Mouse (Mus musculus): ENCODE results near the gene Spata1. TPM values are rescaled to one million over a fixed set of nuclear protein-coding genes. Genes with fewer than 3 reads are reported as not detected.

Spata1 gene
- polyA plus RNA-seq (2012; rRNA removed; ENCODE audit: low replicate concordance): 1.1 and 1.7 TPM in 2 replicates

GRCm38 (mm10) chr3:146499431-146500002 is at the start of gene Spata1, which contains the start of gene Gng5:
Spata1 (minus strand) TSS chr3:146499753.
Gng5 (plus strand) TSS chr3:146499807.

DNA sequence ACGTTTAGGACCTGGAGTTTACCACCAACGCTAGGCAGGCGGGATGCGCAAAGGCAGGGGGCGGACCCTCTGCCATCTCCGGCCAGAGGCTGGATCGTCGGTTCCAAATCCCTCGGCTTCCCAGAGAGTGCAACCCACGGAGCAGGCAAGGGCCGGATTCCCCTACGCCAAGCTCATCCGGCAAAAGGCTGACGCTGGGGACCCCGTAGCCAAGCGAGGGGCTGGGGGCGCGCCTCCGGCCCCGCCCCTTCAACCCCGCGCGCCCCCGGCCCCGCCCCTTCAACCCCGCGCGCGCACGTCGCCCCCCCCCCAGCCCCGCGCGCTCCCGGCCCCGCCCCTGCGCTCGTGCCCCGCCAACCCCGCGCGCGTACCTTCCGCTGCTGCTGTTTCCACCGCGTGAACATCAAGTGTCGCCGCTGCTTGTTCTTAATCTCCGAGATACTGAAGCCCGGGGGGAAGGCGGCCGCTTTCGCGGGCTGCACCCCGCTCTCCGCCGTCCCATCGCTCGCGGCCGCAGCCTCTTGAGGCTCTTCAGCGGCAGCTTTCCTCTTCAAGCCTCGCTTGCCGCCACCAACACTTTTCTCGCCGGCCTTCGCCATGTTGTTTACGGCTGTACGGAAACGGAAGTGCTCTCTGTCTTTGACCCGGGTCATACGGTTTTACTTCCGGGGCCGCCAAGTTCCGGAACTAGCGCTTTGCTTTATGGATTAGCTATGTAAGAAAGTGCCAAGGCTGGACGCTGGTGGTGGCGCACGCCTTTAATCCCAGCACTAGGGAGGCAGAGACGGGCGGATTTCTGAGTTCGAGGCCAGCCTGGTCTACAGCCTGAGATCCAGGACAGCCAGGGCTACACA is 21.5 kb upstream of the Spata1 start, which contains the start of gene Rpf1:
Gene Rpf1 (minus strand): TSS at position 632 of the 854 bp plus-strand sequence.

GRCm38 (mm10) chr3:146449745-146450250 is 49.8 kb downstream of the Spata1 start, which contains the start of gene Ctbs:
Ctbs (plus strand) TSS chr3:146449795.

Other genes with a start within 250 kb of the Spata1 start
- 1.6 and 6.6 TPM in 2 replicates for gene Ssx2ip, start 95.1 kb downstream of the Spata1 start, polyA plus RNA-seq (2012; rRNA removed; ENCODE audit: low replicate concordance)
- 5.3 and 6.7 TPM in 2 replicates for gene Ctbs, start 50.0 kb downstream of the Spata1 start, polyA plus RNA-seq (2012; rRNA removed; ENCODE audit: low replicate concordance)
- gene Gng5, start 54 bp upstream of the Spata1 start, polyA plus RNA-seq (2012; rRNA removed; ENCODE audit: low replicate concordance): 413 and 461 TPM in 2 replicates
- gene Rpf1, start 21.7 kb upstream of the Spata1 start, polyA plus RNA-seq (2012; rRNA removed; ENCODE audit: low replicate concordance): 7.7 and 12.7 TPM in 2 replicates
- 0.77 TPM in 1 of 2 replicates, not detected in the other for gene Uox, start 70.7 kb upstream of the Spata1 start, polyA plus RNA-seq (2012; rRNA removed; ENCODE audit: low replicate concordance)
- gene Dnase2b, start 115.8 kb upstream of the Spata1 start, polyA plus RNA-seq (2012; rRNA removed; ENCODE audit: low replicate concordance): not detected in 2 replicates
- not detected in 2 replicates for gene 4930503B20Rik, start 151.6 kb upstream of the Spata1 start, polyA plus RNA-seq (2012; rRNA removed; ENCODE audit: low replicate concordance)
- gene Samd13, start 185.8 kb upstream of the Spata1 start, polyA plus RNA-seq (2012; rRNA removed; ENCODE audit: low replicate concordance): 0.17 and 0.40 TPM in 2 replicates

Data from subcutaneous adipose tissue, adult 2 months (tissue).